Mouse (Mus musculus): ENCODE results near the gene Phc3. TPM values are rescaled to one million over a fixed set of nuclear protein-coding genes. Genes with fewer than 3 reads are reported as not detected.

Gene Phc3
- polyA plus RNA-seq, 1 experiment from 2014 or later: 7.9 TPM

DNA sequence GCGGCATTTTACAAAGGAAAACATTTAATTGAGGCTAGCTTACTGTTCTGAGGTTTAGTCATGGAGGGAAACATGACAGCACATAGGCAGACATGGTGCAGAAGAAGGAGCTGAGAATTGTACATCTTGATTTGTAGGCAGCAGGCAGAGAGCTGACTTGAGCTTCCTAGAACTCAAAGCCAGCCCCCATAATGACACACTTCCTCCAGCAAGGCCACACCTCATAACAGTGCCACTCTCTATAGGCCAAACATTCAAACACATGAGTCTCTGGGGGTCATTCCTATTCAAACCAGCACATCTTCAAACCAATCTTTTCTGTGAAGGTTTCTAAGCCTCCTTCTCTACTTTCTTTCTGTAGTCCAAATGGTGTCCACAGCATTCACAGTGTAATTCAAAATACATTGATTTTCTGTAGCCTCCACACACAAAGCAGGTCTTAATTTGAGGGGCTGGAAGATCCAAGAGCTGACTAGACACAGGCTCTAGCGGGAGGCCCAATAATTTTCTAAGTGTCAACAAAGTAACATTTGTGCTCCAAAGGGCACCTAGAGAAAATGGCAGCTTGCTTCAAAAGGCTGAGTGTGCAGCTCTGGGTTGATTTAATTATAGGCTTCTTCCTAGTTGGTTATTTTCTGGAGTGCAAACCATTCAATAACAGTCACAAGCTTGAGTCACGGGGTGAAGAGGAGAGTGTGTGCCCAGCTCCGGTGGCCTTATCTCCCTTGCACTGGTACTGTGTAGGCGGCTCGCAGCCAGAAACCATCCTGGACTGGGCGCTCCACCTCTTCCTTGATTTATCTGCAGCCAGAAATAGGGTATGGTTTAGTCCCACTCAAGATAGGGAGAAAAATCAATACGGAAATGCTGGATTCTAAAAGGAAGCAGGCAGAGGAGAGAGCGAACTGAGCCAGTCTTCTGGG is 18.4 kb upstream of the Phc3 start:
- H3K27me3 ChIP-seq (replicated peaks; ENCODE audit: control insufficient read depth, insufficient read depth, low read length): no peaks in the 10 kb centered on the region
- WGBS: 89% methylated on average over 9 of the region's 9 CpGs
- no peak overlapping the region for H3K9ac ChIP-seq (ENCODE audit: low read depth, low read length)
- H3K4me2 ChIP-seq (ENCODE audit: low read depth, low read length): no peak overlapping the region
- no peaks in the 10 kb centered on the region for H3K9me3 ChIP-seq (ENCODE audit: control insufficient read depth, low read length)
- H3K36me3 ChIP-seq (ENCODE audit: control insufficient read depth, insufficient read depth, low read length): no peaks in the 10 kb centered on the region
- no peaks in the 10 kb centered on the region for H3K4me1 ChIP-seq (ENCODE audit: control insufficient read depth, insufficient read depth, low read length)
- DNase-seq (ENCODE audit: low spot score) (no peak), ATAC-seq (ENCODE audit: low read depth) (no peak)
- H3K4me3 ChIP-seq (ENCODE audit: low read depth, low read length): no peak overlapping the region
- no peak overlapping the region for H3K27ac ChIP-seq (replicated peaks; ENCODE audit: low read depth, low read length)

- WGBS: 57% methylated on average over 8 of the region's 8 CpGs
- Histone ChIP-seq H3K9me3 (ENCODE audit: control insufficient read depth, low read length) (no peaks in the 10 kb centered on the region), H3K4me3 (ENCODE audit: low read depth, low read length) (no peak overlapping the region), H3K4me1 (ENCODE audit: control insufficient read depth, insufficient read depth, low read length) (no peaks in the 10 kb centered on the region), H3K4me2 (ENCODE audit: low read depth, low read length) (no peak overlapping the region), H3K27me3 (replicated peaks; ENCODE audit: control insufficient read depth, insufficient read depth, low read length) (no peaks in the 10 kb centered on the region), H3K9ac (ENCODE audit: low read depth, low read length) (no peak overlapping the region), H3K27ac (replicated peaks; ENCODE audit: low read depth, low read length) (no peak overlapping the region), H3K36me3 (ENCODE audit: control insufficient read depth, insufficient read depth, low read length) (no peaks in the 10 kb centered on the region)
- ATAC-seq (ENCODE audit: low read depth) (no peak), DNase-seq (ENCODE audit: low spot score) (no peak)
These were observed 13.8 kb upstream of the Phc3 start for GRCm38 (mm10) chr3:30982924-30983536.

DNA sequence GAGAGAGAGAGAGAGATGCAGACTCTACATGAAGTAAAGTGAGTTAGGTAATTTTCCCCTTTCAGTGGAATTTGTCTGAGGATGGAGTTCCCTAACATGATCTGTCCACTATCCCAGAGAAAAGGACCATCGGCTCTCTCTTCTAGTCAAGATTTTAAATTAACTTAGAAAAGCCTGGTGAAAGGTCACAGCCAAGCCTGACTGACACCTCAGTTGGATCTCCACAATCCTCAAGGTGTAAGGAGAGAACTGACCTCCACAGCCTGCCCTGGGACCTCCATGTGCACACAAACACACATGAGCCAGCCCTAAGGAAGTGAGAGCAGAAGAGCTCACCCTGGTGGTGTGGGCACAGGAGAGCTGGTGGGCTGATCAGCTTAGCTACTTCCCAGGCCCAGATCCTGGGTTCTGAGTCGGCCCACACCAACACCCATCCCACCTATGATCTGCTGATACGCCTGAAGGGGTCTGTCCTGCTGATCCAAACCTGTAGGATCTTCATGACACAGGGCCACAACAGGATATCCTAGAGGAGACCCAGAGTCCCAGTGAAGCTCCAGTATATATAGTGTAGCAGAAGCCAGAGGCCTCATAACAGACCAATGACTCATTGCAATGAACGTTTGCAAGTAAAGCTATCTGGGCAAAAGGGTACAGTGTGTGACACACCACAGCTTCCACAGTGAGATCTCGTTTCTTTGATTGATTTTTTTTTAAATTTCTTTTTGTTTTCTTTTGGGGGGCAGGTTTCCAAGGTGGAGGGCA is 12.6 kb upstream of the Phc3 start:
- Histone ChIP-seq H3K9me3 (ENCODE audit: control insufficient read depth, low read length) (no peaks in the 10 kb centered on the region), H3K4me3 (ENCODE audit: low read depth, low read length) (no peak overlapping the region), H3K4me2 (ENCODE audit: low read depth, low read length) (no peak overlapping the region), H3K36me3 (ENCODE audit: control insufficient read depth, insufficient read depth, low read length) (no peaks in the 10 kb centered on the region), H3K27me3 (replicated peaks; ENCODE audit: control insufficient read depth, insufficient read depth, low read length) (no peaks in the 10 kb centered on the region), H3K27ac (replicated peaks; ENCODE audit: low read depth, low read length) (no peak overlapping the region), H3K9ac (ENCODE audit: low read depth, low read length) (no peak overlapping the region), H3K4me1 (ENCODE audit: control insufficient read depth, insufficient read depth, low read length) (no peaks in the 10 kb centered on the region)
- WGBS: 79% methylated on average over 5 of the region's 5 CpGs
- ATAC-seq (ENCODE audit: low read depth): no peak
- DNase-seq (ENCODE audit: low spot score): no peak

- Histone ChIP-seq H3K27ac (replicated peaks; ENCODE audit: low read depth, low read length) (no peak overlapping the region), H3K4me2 (ENCODE audit: low read depth, low read length) (no peak overlapping the region), H3K9me3 (ENCODE audit: control insufficient read depth, low read length) (no peaks in the 10 kb centered on the region), H3K4me3 (ENCODE audit: low read depth, low read length) (no peak overlapping the region), H3K36me3 (ENCODE audit: control insufficient read depth, insufficient read depth, low read length) (no peaks in the 10 kb centered on the region), H3K4me1 (ENCODE audit: control insufficient read depth, insufficient read depth, low read length) (no peaks in the 10 kb centered on the region), H3K27me3 (replicated peaks; ENCODE audit: control insufficient read depth, insufficient read depth, low read length) (no peaks in the 10 kb centered on the region), H3K9ac (ENCODE audit: low read depth, low read length) (no peak overlapping the region)
- ATAC-seq (ENCODE audit: low read depth): no peak
- DNase-seq (ENCODE audit: low spot score): no peak
- 70% methylated on average over 1 of the region's 1 CpGs for WGBS
These were observed 7.9 kb upstream of the Phc3 start for GRCm38 (mm10) chr3:30976991-30977603.

DNA sequence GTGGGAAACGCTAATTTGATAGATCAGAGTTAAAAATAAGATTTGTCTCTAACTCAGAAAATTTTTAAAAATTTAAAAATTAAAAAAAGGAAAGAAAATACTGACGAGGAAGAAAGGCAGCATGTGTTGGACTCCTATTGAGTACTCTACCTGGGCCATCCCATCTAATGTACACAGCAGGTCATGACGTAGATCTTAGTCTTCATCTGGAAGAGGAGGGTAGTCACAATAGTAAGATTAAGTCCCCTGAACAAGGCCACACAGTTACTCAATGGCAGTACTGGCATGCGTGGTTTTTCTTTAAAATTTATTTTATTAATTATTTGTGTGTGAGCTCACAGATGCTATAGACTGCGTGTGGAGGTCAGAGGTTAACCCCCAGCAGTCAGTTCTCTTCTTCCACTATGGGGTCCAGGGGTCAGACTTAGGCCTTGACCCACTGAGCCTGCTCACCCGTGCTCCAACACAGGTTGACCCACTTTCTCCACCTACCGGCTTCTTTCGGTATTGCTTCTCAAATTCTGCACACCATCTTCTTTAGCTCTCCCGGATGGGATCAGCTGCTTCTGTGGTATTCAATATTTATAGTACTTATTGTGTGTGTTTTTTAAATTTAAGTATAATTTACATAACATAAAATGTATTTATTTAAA is 6.0 kb upstream of the Phc3 start:
- Histone ChIP-seq H3K27me3 (replicated peaks; ENCODE audit: control insufficient read depth, insufficient read depth, low read length) (no peaks in the 10 kb centered on the region), H3K4me2 (ENCODE audit: low read depth, low read length) (no peak overlapping the region), H3K4me1 (ENCODE audit: control insufficient read depth, insufficient read depth, low read length) (no peaks in the 10 kb centered on the region), H3K9me3 (ENCODE audit: control insufficient read depth, low read length) (no peaks in the 10 kb centered on the region), H3K36me3 (ENCODE audit: control insufficient read depth, insufficient read depth, low read length) (no peaks in the 10 kb centered on the region), H3K9ac (ENCODE audit: low read depth, low read length) (no peak overlapping the region), H3K27ac (replicated peaks; ENCODE audit: low read depth, low read length) (no peak overlapping the region), H3K4me3 (ENCODE audit: low read depth, low read length) (no peak overlapping the region)
- ATAC-seq (ENCODE audit: low read depth) (peak; percentile 50; the same call in 1 of the 2 replicates), DNase-seq (ENCODE audit: low spot score) (no peak)
- WGBS: 43% methylated on average over 9 of the region's 9 CpGs

DNA sequence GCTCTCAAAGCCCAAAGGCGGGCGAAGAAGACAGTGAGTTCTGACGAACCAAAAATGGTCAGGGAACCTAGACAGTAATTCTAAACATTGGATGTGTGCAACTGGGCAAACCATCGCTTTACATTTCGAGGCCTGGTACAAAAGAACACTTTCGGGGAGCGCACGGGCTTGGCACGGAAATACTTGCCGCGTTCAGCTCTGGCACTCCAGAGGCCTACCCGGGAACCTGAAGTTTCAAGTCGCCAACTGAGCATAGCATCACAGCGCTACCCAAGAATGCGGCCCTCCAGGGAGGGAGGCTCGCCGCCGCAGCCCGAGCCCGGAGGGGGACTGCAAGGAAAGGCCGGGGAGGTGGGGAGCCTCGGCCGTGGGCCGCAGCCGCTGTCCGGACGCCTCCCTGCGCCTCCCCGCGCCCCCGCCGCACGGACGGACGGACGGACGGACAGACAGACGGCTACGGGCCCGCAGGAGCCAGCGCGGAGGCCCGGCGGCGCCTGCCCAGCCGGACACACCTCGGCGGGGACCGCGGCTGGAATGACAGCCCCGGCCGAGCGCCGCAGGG is 603 bp downstream of the Phc3 start:
- H3K27ac ChIP-seq (replicated peaks; ENCODE audit: low read depth, low read length): peak overlapping the region; percentile 86
- 0% methylated on average over 26 of the region's 54 CpGs for WGBS
- peaks cover 17% of the 10 kb centered on the region for H3K4me1 ChIP-seq (ENCODE audit: control insufficient read depth, insufficient read depth, low read length)
- H3K9me3 ChIP-seq (ENCODE audit: control insufficient read depth, low read length): no peaks in the 10 kb centered on the region
- H3K4me3 ChIP-seq (ENCODE audit: low read depth, low read length): peak overlapping the region; percentile 95
- DNase-seq (ENCODE audit: low spot score) (peak; percentile 75), ATAC-seq (ENCODE audit: low read depth) (peak; percentile 78)
- peaks cover 25% of the 10 kb centered on the region for H3K36me3 ChIP-seq (ENCODE audit: control insufficient read depth, insufficient read depth, low read length)
- H3K27me3 ChIP-seq (replicated peaks; ENCODE audit: control insufficient read depth, insufficient read depth, low read length): no peaks in the 10 kb centered on the region
- H3K4me2 ChIP-seq (ENCODE audit: low read depth, low read length): peak overlapping the region; percentile 70
- peak overlapping the region; percentile 96 for H3K9ac ChIP-seq (ENCODE audit: low read depth, low read length)

DNA sequence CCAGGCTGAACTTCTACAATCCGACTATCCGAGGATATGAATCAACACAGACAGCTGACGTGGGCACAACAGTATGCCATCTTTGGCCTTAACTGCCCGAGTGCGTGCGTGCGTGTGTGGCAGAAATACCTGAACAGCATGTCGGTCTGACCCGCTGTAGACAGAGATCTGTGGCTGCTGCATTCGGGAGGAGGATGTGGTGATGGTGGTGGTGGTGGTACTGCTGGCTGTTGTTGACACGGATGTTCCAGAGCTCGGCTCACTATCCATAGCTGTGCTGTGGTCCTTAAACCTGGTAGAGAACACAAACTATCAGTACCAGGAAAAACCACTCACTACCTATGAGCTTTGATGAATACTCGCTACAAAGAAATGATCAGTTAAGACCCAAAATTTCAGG is 3.6 kb downstream of the Phc3 start:
- Histone ChIP-seq H3K4me1 (ENCODE audit: control insufficient read depth, insufficient read depth, low read length) (peaks cover 17% of the 10 kb centered on the region), H3K27me3 (replicated peaks; ENCODE audit: control insufficient read depth, insufficient read depth, low read length) (no peaks in the 10 kb centered on the region), H3K36me3 (ENCODE audit: control insufficient read depth, insufficient read depth, low read length) (peaks cover 48% of the 10 kb centered on the region), H3K4me2 (ENCODE audit: low read depth, low read length) (no peak overlapping the region), H3K4me3 (ENCODE audit: low read depth, low read length) (no peak overlapping the region), H3K9me3 (ENCODE audit: control insufficient read depth, low read length) (no peaks in the 10 kb centered on the region), H3K27ac (replicated peaks; ENCODE audit: low read depth, low read length) (no peak overlapping the region), H3K9ac (ENCODE audit: low read depth, low read length) (no peak overlapping the region)
- ATAC-seq (ENCODE audit: low read depth) (no peak), DNase-seq (ENCODE audit: low spot score) (no peak)
- 94% methylated on average over 13 of the region's 13 CpGs for WGBS

DNA sequence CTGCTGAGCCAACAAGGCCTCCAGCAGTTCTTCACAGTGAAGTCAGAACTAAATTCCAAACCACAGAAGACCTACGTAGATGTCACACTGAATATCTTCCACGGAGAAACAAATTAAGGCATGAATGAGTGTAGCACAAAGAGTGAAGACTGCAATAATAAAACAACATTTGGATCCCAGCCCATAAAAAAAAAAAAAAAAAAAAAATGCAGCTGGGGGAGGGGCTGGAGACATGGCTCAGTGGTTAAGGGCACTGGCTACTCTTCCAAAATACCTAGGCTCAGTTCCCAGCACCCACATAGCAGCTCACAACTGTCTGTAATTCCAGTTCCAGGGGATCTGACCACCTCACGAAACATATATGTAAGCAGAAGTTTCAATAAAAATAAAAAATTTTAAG is 5.0 kb downstream of the Phc3 start:
- ATAC-seq (ENCODE audit: low read depth) (no peak), DNase-seq (ENCODE audit: low spot score) (no peak)
- Histone ChIP-seq H3K9ac (ENCODE audit: low read depth, low read length) (no peak overlapping the region), H3K4me2 (ENCODE audit: low read depth, low read length) (no peak overlapping the region), H3K4me3 (ENCODE audit: low read depth, low read length) (no peak overlapping the region), H3K27me3 (replicated peaks; ENCODE audit: control insufficient read depth, insufficient read depth, low read length) (no peaks in the 10 kb centered on the region), H3K9me3 (ENCODE audit: control insufficient read depth, low read length) (no peaks in the 10 kb centered on the region), H3K36me3 (ENCODE audit: control insufficient read depth, insufficient read depth, low read length) (peaks cover 59% of the 10 kb centered on the region), H3K4me1 (ENCODE audit: control insufficient read depth, insufficient read depth, low read length) (peaks cover 15% of the 10 kb centered on the region), H3K27ac (replicated peaks; ENCODE audit: low read depth, low read length) (no peak overlapping the region)
- 85% methylated on average over 3 of the region's 3 CpGs for WGBS
